Mouse (Mus musculus) MEL (cell line): Measurements from ENCODE around the gene Pard3b. TPM values are rescaled to one million over a fixed set of nuclear protein-coding genes. Genes with fewer than 3 reads are reported as not detected.

ENCODE experiments used
- DNase-seq: peaks from one replicate; pipeline ENCODE4 v3.0.0; 2011; ENCODE audit warnings: low read depth, low spot score
- H3K27ac ChIP-seq: 2 replicates; pipeline ENCODE4 v1.5.1; 2012; ENCODE audit warnings: low read depth, mild to moderate bottlenecking, control low read depth, low read length, moderate library complexity; ENCODE audit not compliant: control insufficient read depth
- H3K27me3 ChIP-seq, 2 experiments: fragments of 150-350 bp in 1 of 2; sonication (generic) in 1 of 2; 2 replicates each; pipeline ENCODE4 v1.6.1; 2012; ENCODE audit warnings: low read length in 2 of 2, mild to moderate bottlenecking in 2 of 2, improper control_type of control experiment in 1 of 2, moderate library complexity in 1 of 2; ENCODE audit not compliant: insufficient read depth in 2 of 2, control insufficient read depth in 1 of 2
- H3K36me3 ChIP-seq, 2 experiments: 2 replicates each; pipeline ENCODE4 v1.6.1; 2012 to 2014; ENCODE audit warnings: low read length in 2 of 2, improper control_type of control experiment in 1 of 2, inconsistent platforms in 1 of 2, mild to moderate bottlenecking in 1 of 2; ENCODE audit not compliant: insufficient read depth in 2 of 2, control insufficient read depth in 1 of 2
- H3K4me1 ChIP-seq, 2 experiments: fragments of 150-350 bp in 1 of 2; sonication (generic) in 1 of 2; 2 replicates each; pipeline ENCODE4 v1.6.1; 2012; ENCODE audit warnings: low read length in 2 of 2, improper control_type of control experiment in 1 of 2, mild to moderate bottlenecking in 1 of 2; ENCODE audit not compliant: insufficient read depth in 2 of 2, control insufficient read depth in 1 of 2
- H3K4me3 ChIP-seq, 2 experiments: fragments of 150-350 bp in 1 of 2; sonication (generic) in 1 of 2; 2 replicates each; pipeline ENCODE4 v1.5.1; 2012; ENCODE audit warnings: low read depth in 2 of 2, low read length in 2 of 2, mild to moderate bottlenecking in 2 of 2, moderate library complexity in 2 of 2, control low read depth in 1 of 2, improper control_type of control experiment in 1 of 2; ENCODE audit not compliant: control insufficient read depth in 1 of 2, insufficient read depth in 1 of 2
- H3K79me2 ChIP-seq: 2 replicates; pipeline ENCODE4 v1.6.1; 2012; ENCODE audit warnings: mild to moderate bottlenecking, low read length, moderate library complexity; ENCODE audit not compliant: control insufficient read depth, poor library complexity, insufficient read depth
- H3K9ac ChIP-seq: 2 replicates; pipeline ENCODE4 v1.6.1; 2012; ENCODE audit warnings: low read depth, mild to moderate bottlenecking, control low read depth, low read length, moderate library complexity; ENCODE audit not compliant: control insufficient read depth, poor library complexity, severe bottlenecking
- H3K9me3 ChIP-seq: fragments of 150-350 bp; sonication (generic); replicated peaks from 2 replicates; pipeline ENCODE4 v1.6.1; 2012; ENCODE audit warnings: mild to moderate bottlenecking, low read length, improper control_type of control experiment, moderate library complexity; ENCODE audit not compliant: insufficient read depth
- CHD1 ChIP-seq: IDR thresholded peaks from 2 replicates; pipeline ENCODE4 v1.6.1; 2012; ENCODE audit warnings: low read depth, mild to moderate bottlenecking, inconsistent platforms, low read length, improper control_type of control experiment
- CTCF ChIP-seq, 3 experiments: IDR thresholded peaks in 2 of 3; conservative IDR thresholded peaks in 1 of 3; 2 replicates each; pipeline ENCODE4 v1.5.1; 2011 to 2012; ENCODE audit warnings: low read length in 3 of 3, low read depth in 2 of 3, mild to moderate bottlenecking in 2 of 3, improper control_type of control experiment in 1 of 3, inconsistent platforms in 1 of 3, mixed read lengths in 1 of 3, moderate library complexity in 1 of 3; ENCODE audit not compliant: control insufficient read depth in 1 of 3, insufficient read depth in 1 of 3, poor library complexity in 1 of 3, severe bottlenecking in 1 of 3
- ELF1 ChIP-seq: IDR thresholded peaks from 2 replicates; pipeline ENCODE4 v1.6.1; 2014; ENCODE audit warnings: low read depth, mild to moderate bottlenecking, inconsistent platforms, low read length, improper control_type of control experiment, moderate library complexity
- EP300 ChIP-seq, 2 experiments: IDR thresholded peaks; 2 replicates each; pipeline ENCODE4 v1.6.1; 2011; ENCODE audit warnings: improper control_type of control experiment in 2 of 2, low read length in 2 of 2, low read depth in 1 of 2, mild to moderate bottlenecking in 1 of 2
- HCFC1 ChIP-seq: IDR thresholded peaks from 2 replicates; pipeline ENCODE4 v1.6.1; 2012; ENCODE audit warnings: low read depth, mild to moderate bottlenecking, inconsistent platforms, low read length, improper control_type of control experiment, moderate library complexity
- KAT2A ChIP-seq: conservative IDR thresholded peaks from 2 replicates; pipeline ENCODE4 v1.6.1; 2012; ENCODE audit warnings: low read depth, low read length, improper control_type of control experiment, inconsistent platforms
- MAX ChIP-seq: IDR thresholded peaks from 2 replicates; pipeline ENCODE4 v1.6.1; 2011; ENCODE audit warnings: low read length, improper control_type of control experiment
- MYC ChIP-seq: IDR thresholded peaks from 2 replicates; pipeline ENCODE4 v1.6.1; 2011; ENCODE audit warnings: low read depth, mild to moderate bottlenecking, low read length, improper control_type of control experiment, moderate library complexity
- SIN3A ChIP-seq: IDR thresholded peaks from 2 replicates; pipeline ENCODE4 v1.6.1; 2012; ENCODE audit warnings: low read length, improper control_type of control experiment, inconsistent platforms
- SMC3 ChIP-seq: IDR thresholded peaks from 2 replicates; pipeline ENCODE4 v1.6.1; 2011; ENCODE audit warnings: low read depth, low read length, improper control_type of control experiment
- TAL1 ChIP-seq: IDR thresholded peaks from 2 replicates; pipeline ENCODE4 v1.6.1; 2012; ENCODE audit warnings: mild to moderate bottlenecking, inconsistent platforms, low read length, moderate library complexity, mixed read lengths
- TBP ChIP-seq: IDR thresholded peaks from 2 replicates; pipeline ENCODE4 v1.8.0; 2011; ENCODE audit warnings: low read depth, low read length, improper control_type of control experiment
- TCF12 ChIP-seq: IDR thresholded peaks from 2 replicates; pipeline ENCODE4 v1.6.1; 2014; ENCODE audit warnings: low read depth, mild to moderate bottlenecking, inconsistent platforms, low read length, improper control_type of control experiment, moderate library complexity
- UBTF ChIP-seq: IDR thresholded peaks from 2 replicates; pipeline ENCODE4 v1.6.1; 2012; ENCODE audit warnings: low read depth, mild to moderate bottlenecking, inconsistent platforms, low read length, improper control_type of control experiment, moderate library complexity, borderline replicate concordance; ENCODE audit not compliant: insufficient read depth
- USF2 ChIP-seq, 2 experiments: IDR thresholded peaks; 2 replicates each; pipeline ENCODE4 v1.6.1; 2011 to 2012; ENCODE audit warnings: improper control_type of control experiment in 2 of 2, low read length in 2 of 2, borderline replicate concordance in 1 of 2, inconsistent platforms in 1 of 2, low read depth in 1 of 2, mild to moderate bottlenecking in 1 of 2; ENCODE audit not compliant: insufficient read depth in 1 of 2
- ZC3H11A ChIP-seq: IDR thresholded peaks from 2 replicates; pipeline ENCODE4 v1.6.1; 2012; ENCODE audit warnings: low read depth, mild to moderate bottlenecking, inconsistent platforms, low read length, improper control_type of control experiment
- ZMIZ1 ChIP-seq: IDR thresholded peaks from 2 replicates; pipeline ENCODE4 v1.6.1; 2012; ENCODE audit warnings: low read depth, mild to moderate bottlenecking, inconsistent platforms, low read length, improper control_type of control experiment, moderate library complexity
- ZNF384 ChIP-seq: IDR thresholded peaks from 2 replicates; pipeline ENCODE4 v1.6.1; 2012; ENCODE audit warnings: low read depth, mild to moderate bottlenecking, inconsistent platforms, low read length, improper control_type of control experiment
- polyA plus RNA-seq, 2 experiments: library from polyadenylated mRNA; stranded (reverse) in 1 of 2; unstranded in 1 of 2; fragments of >175 nt in 1 of 2; fragments of >200 nt in 1 of 2; gene quantifications; 2 replicates each; pipeline versions ENCODE4 v1.2.1 to v1.2.4; 2012; ENCODE audit warnings: low replicate concordance in 2 of 2, low read depth in 1 of 2; ENCODE audit not compliant: insufficient read length in 2 of 2, insufficient read depth in 1 of 2, missing spikeins in 1 of 2
- total RNA-seq: library from RNA; depleted of rRNA; stranded (reverse); fragments of 300-350 nt; gene quantifications from 2 replicates; pipeline ENCODE4 v1.2.3, GENCODE M21; 2012

Gene Pard3b
- total and polyA plus RNA-seq, 3 experiments = not detected

DNA sequence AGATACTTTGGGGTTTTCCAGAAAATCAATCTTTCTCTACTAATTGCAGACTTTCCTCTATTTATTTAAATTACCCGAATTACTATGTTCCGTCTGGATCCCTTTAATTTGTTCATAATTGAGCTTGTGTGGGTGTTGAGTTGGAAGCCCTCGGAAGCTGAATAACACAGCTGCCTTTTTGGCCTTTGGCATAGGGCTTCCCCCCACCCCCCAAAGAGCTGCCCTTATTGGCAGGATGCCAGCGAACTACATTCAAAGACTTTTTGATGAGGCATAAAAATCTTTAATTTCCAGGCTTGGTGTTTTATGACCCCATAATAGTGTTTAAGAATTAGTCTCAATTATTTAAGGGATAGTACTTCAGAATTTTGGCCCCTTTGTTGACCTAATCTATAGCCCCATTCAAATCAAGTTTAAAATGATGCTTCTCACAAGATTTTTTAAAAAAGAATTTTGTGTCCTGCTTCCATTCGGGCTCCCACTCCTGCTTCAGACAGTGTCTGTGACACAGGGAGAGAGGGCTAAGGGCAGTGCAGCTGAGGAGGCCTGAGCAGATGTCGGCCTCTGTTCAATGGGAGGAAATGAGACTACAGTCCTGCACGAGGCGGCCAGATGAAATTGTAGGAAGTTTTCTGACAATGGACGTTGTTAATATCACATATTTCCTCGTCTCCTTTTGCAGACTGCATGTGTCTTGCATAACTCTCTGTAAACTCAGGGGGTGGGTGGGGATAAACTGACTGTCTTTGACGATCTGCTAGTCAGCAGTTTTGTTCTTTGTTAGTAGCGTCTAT lies 605.8 kb downstream of the Pard3b start:
- TF ChIP-seq EP300 (IDR thresholded peaks at IDR 0.05; ENCODE audit: low read depth in 1 of 2, low read length in 2 of 2) = no peak
- no peak for TF ChIP-seq HCFC1
- TF ChIP-seq MAX = no peak
- no peak for TF ChIP-seq USF2 (IDR thresholded peaks at IDR 0.05; ENCODE audit: borderline replicate concordance in 1 of 2, insufficient read depth in 1 of 2, low read depth in 1 of 2, low read length in 2 of 2)
- TF ChIP-seq KAT2A = no peak
- no peak for TF ChIP-seq ZC3H11A
- no peak for TF ChIP-seq ZMIZ1
- no peak for TF ChIP-seq MYC
- TF ChIP-seq TBP = no peak
- no peak for TF ChIP-seq SMC3
- no peak for TF ChIP-seq CTCF (IDR thresholded peaks at IDR 0.05 in 2 of 3, conservative IDR thresholded peaks at IDR 0.05 in 1 of 3; ENCODE audit: control insufficient read depth in 1 of 3, insufficient read depth in 1 of 3, low read depth in 2 of 3, low read length in 3 of 3, poor library complexity in 1 of 3, severe bottlenecking in 1 of 3)
- no peak for TF ChIP-seq TAL1
- Histone ChIP-seq H3K9me3 (no peaks in the 10 kb centered on the region), H3K9ac (no peak overlapping the region), H3K27ac (no peak overlapping the region), H3K4me1 (no peaks in the 10 kb centered on the region), H3K36me3 (no peaks in the 10 kb centered on the region), H3K27me3 (no peaks in the 10 kb centered on the region), H3K79me2 (no peaks in the 10 kb centered on the region), H3K4me3 (no peak overlapping the region)
- no peak for DNase-seq

DNA sequence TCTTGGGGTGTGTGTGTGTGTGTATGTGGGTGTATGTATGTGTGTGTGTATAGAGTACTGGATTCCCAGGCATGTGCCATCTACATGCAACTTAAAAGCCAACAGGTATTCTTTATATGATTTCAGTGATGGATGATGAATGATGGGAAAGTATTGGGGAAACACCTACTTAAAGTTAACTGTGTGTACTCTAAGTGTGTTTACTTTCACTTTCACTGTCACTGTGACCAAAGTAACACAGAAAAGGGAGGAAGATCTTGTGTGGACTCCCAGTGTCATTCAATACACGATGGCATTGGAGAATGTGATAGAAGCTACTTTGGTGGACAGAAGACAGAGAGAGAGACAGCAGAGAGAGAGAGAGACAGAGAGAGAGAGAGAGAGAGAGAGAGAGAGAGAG lies 613.8 kb downstream of the Pard3b start:
- Histone ChIP-seq H3K4me1 (no peaks in the 10 kb centered on the region), H3K27me3 (no peaks in the 10 kb centered on the region), H3K36me3 (no peaks in the 10 kb centered on the region), H3K79me2 (no peaks in the 10 kb centered on the region), H3K4me3 (no peak overlapping the region)
- no peak for TF ChIP-seq KAT2A
- no peak for TF ChIP-seq CHD1
- no peak for TF ChIP-seq ZC3H11A
- TF ChIP-seq CTCF (IDR thresholded peaks at IDR 0.05 in 2 of 3, conservative IDR thresholded peaks at IDR 0.05 in 1 of 3; ENCODE audit: control insufficient read depth in 1 of 3, insufficient read depth in 1 of 3, low read depth in 2 of 3, low read length in 3 of 3, poor library complexity in 1 of 3, severe bottlenecking in 1 of 3) = no peak
- TF ChIP-seq SIN3A = no peak
- TF ChIP-seq UBTF = no peak
- no peak for TF ChIP-seq ELF1
- no peak for TF ChIP-seq ZNF384
- no peak for TF ChIP-seq MAX
- TF ChIP-seq TBP = no peak
- no peak for TF ChIP-seq ZMIZ1
- TF ChIP-seq HCFC1 = no peak
- TF ChIP-seq MYC = no peak
- TF ChIP-seq USF2 (IDR thresholded peaks at IDR 0.05; ENCODE audit: borderline replicate concordance in 1 of 2, insufficient read depth in 1 of 2, low read depth in 1 of 2, low read length in 2 of 2) = no peak
- TF ChIP-seq TCF12 = no peak
- TF ChIP-seq, all 39 proteins: peak for 0
- no peak for DNase-seq
- no peak overlapping the region for H3K27ac ChIP-seq
- no peak overlapping the region for H3K9ac ChIP-seq
- H3K9me3 ChIP-seq = no peaks in the 10 kb centered on the region
